ENCODE assay signal across 11 mouse cellular contexts in the genomic region with DNA sequence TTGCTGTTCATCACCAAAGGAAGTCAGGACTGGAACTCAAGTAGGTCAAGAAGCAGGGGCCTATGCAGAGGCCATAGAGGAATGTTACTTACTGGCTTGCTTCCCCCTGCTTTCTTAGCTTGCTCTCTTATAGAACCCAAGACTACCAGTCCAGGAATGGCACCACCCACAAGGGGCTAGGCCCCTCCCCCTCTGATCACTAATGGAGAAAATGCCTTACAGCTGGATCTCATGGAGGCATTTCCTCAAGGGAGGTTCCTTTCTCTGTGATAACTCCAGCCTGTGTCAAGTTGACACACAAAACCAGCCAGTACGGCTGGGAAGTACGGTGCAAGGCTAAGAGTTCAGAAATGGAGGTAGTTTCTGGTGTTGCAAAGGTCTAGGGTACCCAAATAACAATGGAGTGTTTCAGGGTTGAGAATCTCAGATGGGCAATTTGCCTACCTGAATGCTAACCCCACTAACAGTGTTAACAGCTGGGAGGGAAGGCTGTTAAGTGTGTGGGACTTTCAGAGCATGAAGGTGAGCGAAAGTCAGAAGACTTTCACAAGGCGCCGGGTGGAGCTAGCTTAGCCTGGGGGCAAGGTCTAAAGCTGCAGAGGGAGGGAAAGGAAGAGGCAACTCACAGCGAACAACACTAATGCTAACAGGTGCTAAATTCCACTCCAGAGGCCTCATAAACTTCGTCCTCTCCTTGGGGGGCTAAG. TPM values are rescaled to one million over a fixed set of nuclear protein-coding genes. Genes with fewer than 3 reads are reported as not detected.
DNase-seq lines count a peak whose midpoint lies in the region; ATAC-seq and TF ChIP-seq lines count a peak whose summit lies in the region.
"Had no signal": no experiment of that assay in that cellular context is flagged by ENCODE, and none has a peak within 500 bp of the region (broad histone marks: within the 10 kb centered on the region; RNA-seq: fewer than 3 reads in every experiment).

No protein-coding gene starts in this region.

- no peaks in the 10 kb centered on the region for H3K9me3 ChIP-seq in heart, postnatal 0 days (replicated peaks; ENCODE audit: control insufficient read depth, low read length)
- no peaks in the 10 kb centered on the region for H3K9me3 ChIP-seq in heart, embryonic 12.5 days (replicated peaks)
- H3K9me3 ChIP-seq: G1E; neural tube, embryonic 12.5 days had no signal

- no peak overlapping the region for H3K9ac ChIP-seq in heart, postnatal 0 days (replicated peaks; ENCODE audit: low read depth, low read length)
- H3K9ac ChIP-seq in heart, embryonic 12.5 days = no peak overlapping the region
- H3K9ac ChIP-seq: neural tube, embryonic 12.5 days had no signal

- no peak overlapping the region for H3K4me3 ChIP-seq in heart, postnatal 0 days (ENCODE audit: low read depth, low read length)
- H3K4me3 ChIP-seq in heart, embryonic 12.5 days = no peak overlapping the region
- H3K4me3 ChIP-seq: neural tube, embryonic 12.5 days had no signal

- intact Hi-C loops in gastrocnemius, postnatal 14 days (cut with DNase I; ENCODE audit: low total_unique reads) = no loop called here

- WGBS in heart, postnatal 0 days = 66% methylated on average over 7 of the region's 7 CpGs
- 29% methylated on average over 7 of the region's 7 CpGs for WGBS in heart, embryonic 12.5 days

- H3K27me3 ChIP-seq in heart, postnatal 0 days (ENCODE audit: control insufficient read depth, insufficient read depth, low read length) = no peaks in the 10 kb centered on the region
- H3K27me3 ChIP-seq in heart, embryonic 12.5 days (replicated peaks) = peaks cover 35% of the 10 kb centered on the region

- no peaks in the 10 kb centered on the region for H3K36me3 ChIP-seq in heart, postnatal 0 days (replicated peaks; ENCODE audit: control insufficient read depth, insufficient read depth, low read length)
- H3K36me3 ChIP-seq in heart, embryonic 12.5 days = no peaks in the 10 kb centered on the region
- H3K36me3 ChIP-seq: G1E; neural tube, embryonic 12.5 days had no signal

- no peak for DNase-seq in heart, postnatal 0 days (ENCODE audit: low spot score)
- DNase-seq in ES-CJ7 (ENCODE audit: low read depth, low spot score) = peak; percentile 95
- DNase-seq in cerebellum, postnatal 36 days = peak; percentile 9 to 28
- DNase-seq in kidney, postnatal 36 days = peak; percentile 84 to 92
- no peak for DNase-seq in thymus, postnatal 10 days (ENCODE audit: low spot score in 2 of 2)
- DNase-seq in gastrocnemius, postnatal 14 days = no peak
- DNase-seq: thymus, adult 2 months had no signal

- H3K4me1 ChIP-seq in heart, postnatal 0 days (ENCODE audit: control insufficient read depth, insufficient read depth) = peaks cover 31% of the 10 kb centered on the region
- H3K4me1 ChIP-seq in heart, embryonic 12.5 days (replicated peaks) = peaks cover 24% of the 10 kb centered on the region; the same call in 1 of the 2 replicates

- H3K4me2 ChIP-seq in heart, postnatal 0 days (ENCODE audit: low read depth, low read length) = no peak overlapping the region
- no peak overlapping the region for H3K4me2 ChIP-seq in heart, embryonic 12.5 days

- no peak for TF ChIP-seq CTCF in heart, postnatal 0 days (IDR thresholded peaks at IDR 0.05; ENCODE audit: low read depth)

- no peak for ATAC-seq in heart, postnatal 0 days (ENCODE audit: insufficient read depth, low read depth)
- no peak for ATAC-seq in heart, embryonic 12.5 days (ENCODE audit: insufficient number of reproducible peaks, low FRiP score)
- ATAC-seq in monocyte, adult 5-6 weeks (replicated peaks; ENCODE audit: insufficient number of reproducible peaks, low FRiP score, low TSS enrichment, poor library complexity, severe bottlenecking) = no peak

- H3K27ac ChIP-seq in heart, postnatal 0 days (ENCODE audit: low read depth) = peak overlapping the region; percentile 99
- H3K27ac ChIP-seq in heart, embryonic 12.5 days (ENCODE audit: poor library complexity, severe bottlenecking) = no peak overlapping the region
- H3K27ac ChIP-seq: neural tube, embryonic 12.5 days had no signal

- no peak for TF ChIP-seq EP300 in heart, postnatal 0 days (IDR thresholded peaks at IDR 0.05; ENCODE audit: low read depth)

RNA-seq across cellular contexts. Expression of gene Klf9, which starts 8.2 kb away (rescaled TPM):
- 35.1 and 71.5 TPM in 2 replicates for total RNA-seq in heart, postnatal 0 days (2014; rRNA removed; ENCODE audit: low replicate concordance)
- 14.4 and 16.5 TPM in 2 replicates for polyA plus RNA-seq in heart, postnatal 0 days (2015; fragmentation: Nextera tagmentation; extraction: Ambion mirVana)
- 2.1 TPM in 2 replicates for polyA plus RNA-seq in heart, embryonic 12.5 days (2016; fragmentation: Nextera tagmentation; extraction: Ambion mirVana)
- total RNA-seq in monocyte, adult 5-6 weeks (2017) = 24.5 to 29.0 TPM (median 24.6 TPM) in 3 replicates
- 100 to 1,000 TPM in 1 of 2 experiments, 10 to 100 TPM in 1; 80.5 to 128 TPM for total RNA-seq in gastrocnemius, postnatal 14 days (2021)

Comparison
In these comparisons a context has a peak if more than half of its experiments do, and no peak if none do; other contexts are left out.
1. DNase-seq: peak in ES-CJ7 (single experiment), cerebellum, postnatal 36 days (2 of 2) and kidney, postnatal 36 days (2 of 2); none in heart, postnatal 0 days (single experiment), thymus, postnatal 10 days (0 of 2) and gastrocnemius, postnatal 14 days (single experiment).